Mouse (Mus musculus): Measurements from ENCODE around the gene Tas2r135. TPM values are rescaled to one million over a fixed set of nuclear protein-coding genes. Genes with fewer than 3 reads are reported as not detected.

Tas2r135 gene
- total RNA-seq (2014; fragmentation: Nextera tagmentation) (not detected in 2 replicates), total RNA-seq (2017) (not detected in 2 replicates)

DNA sequence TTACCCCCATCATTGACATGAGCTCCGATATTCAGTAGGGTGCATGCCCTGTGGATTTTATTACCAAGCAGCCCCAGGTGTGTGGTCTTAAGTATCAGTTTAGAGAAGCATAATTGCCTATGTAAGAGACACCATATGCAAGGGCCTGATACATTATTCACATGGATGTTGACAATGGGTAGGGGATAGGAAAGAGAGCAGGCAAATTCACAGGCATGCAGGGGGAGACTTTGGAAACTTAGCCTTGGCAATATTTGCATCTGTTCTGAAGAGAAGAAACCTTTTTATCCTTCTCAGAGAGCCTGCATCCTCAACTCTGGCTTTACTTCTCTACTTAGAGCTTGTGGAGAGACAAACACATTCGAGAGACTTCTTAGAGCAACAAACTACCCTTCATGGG lies at the start of gene Tas2r135:
TSS of gene Tas2r135 (plus strand) at position 301 of the 400 bp plus-strand sequence.
- ATAC-seq (replicated peaks; ENCODE audit: poor library complexity, severe bottlenecking) = no peak

DNA sequence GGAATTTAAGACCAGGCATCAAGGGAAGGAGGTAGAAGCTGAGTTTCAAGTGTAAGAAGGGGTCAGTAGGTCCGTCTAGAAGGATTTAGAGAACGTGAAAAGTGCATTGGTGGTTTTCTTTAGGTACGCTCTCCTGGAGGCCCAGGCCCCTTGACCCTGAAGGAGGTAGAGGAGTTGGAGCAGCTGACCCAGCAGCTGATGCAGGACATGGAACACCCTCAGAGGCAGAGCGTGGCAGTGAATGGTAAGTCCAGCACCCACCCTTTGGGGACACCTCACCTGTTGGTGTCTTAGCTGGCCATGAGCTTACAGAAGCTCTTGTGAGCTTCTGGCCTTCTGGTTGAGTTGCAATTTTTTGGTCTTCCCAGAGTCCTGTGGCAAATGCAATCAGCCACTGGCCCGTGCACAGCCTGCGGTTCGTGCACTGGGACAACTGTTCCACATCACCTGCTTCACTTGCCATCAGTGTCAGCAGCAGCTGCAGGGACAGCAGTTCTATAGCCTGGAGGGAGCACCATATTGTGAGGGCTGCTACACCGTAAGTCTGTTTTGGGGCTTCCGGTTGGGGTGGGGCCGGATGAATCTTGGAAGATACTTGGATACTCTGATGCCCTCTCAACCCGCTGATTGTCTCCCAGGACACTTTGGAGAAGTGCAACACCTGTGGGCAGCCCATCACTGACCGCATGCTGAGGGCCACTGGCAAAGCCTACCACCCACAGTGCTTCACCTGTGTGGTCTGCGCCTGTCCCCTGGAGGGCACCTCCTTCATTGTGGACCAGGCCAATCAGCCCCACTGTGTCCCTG lies 49.2 kb upstream of the Tas2r135 start:
- ATAC-seq (replicated peaks; ENCODE audit: poor library complexity, severe bottlenecking) = no peak

DNA sequence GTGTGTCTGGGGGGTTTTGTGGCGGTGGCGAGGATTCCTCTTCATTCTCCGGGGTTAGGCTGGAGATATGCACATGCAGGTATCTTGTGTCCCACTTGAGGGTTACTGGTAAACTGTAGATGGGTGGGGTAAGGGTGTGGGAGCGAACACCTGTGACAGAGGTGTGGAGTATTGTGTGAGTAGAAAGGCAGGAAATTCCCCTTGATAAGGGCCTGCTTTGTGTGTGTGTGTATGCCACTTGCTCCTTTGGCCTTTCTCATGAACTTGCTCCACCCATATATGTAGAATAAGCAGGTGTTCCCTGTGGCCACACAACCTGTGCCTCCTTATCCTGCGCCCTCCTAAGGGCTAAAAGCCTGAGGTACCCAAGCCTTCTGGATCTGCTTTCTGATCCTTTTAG lies 48.3 kb upstream of the Tas2r135 start:
- ATAC-seq (replicated peaks; ENCODE audit: poor library complexity, severe bottlenecking) = no peak

DNA sequence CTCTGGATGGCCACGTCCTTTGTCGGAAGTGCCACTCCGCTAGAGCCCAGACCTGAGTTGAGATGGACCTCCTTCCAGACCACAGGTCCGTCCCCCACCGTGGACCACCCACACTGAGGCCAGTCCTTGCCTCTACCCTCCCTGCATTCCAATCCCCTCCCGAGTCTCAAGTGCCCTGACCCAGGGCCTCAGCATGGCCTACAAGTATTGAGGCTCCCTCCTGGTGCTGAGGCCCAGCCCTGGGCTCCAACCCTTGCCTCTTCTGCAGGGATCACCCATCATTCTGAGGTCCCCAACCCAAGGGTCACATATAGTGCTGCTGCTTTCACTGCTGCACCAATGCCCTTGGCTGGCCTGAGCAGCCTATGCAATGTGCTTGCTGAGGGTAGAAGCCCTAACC lies 47.3 kb upstream of the Tas2r135 start:
- ATAC-seq (replicated peaks; ENCODE audit: poor library complexity, severe bottlenecking) = no peak

DNA sequence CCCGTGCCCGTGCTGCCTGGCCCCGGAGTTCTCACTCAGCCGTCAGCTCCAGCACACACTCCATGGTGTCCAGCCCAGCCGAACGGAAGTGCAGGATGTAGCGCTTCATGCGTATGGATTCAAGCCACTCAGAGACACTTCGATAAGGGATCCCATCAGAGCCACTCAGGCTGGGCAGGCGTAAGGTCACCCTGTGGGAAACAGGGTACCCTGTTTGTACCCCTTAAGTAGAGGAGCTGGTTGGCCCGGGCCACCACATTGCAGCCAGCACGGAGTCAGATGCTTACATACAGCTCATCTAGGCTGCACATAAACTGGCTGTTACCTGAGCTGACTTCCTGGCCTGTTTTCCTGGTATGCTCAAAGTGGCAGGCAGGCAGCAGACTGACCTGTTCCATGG lies 46.3 kb upstream of the Tas2r135 start:
- ATAC-seq (replicated peaks; ENCODE audit: poor library complexity, severe bottlenecking) = no peak

DNA sequence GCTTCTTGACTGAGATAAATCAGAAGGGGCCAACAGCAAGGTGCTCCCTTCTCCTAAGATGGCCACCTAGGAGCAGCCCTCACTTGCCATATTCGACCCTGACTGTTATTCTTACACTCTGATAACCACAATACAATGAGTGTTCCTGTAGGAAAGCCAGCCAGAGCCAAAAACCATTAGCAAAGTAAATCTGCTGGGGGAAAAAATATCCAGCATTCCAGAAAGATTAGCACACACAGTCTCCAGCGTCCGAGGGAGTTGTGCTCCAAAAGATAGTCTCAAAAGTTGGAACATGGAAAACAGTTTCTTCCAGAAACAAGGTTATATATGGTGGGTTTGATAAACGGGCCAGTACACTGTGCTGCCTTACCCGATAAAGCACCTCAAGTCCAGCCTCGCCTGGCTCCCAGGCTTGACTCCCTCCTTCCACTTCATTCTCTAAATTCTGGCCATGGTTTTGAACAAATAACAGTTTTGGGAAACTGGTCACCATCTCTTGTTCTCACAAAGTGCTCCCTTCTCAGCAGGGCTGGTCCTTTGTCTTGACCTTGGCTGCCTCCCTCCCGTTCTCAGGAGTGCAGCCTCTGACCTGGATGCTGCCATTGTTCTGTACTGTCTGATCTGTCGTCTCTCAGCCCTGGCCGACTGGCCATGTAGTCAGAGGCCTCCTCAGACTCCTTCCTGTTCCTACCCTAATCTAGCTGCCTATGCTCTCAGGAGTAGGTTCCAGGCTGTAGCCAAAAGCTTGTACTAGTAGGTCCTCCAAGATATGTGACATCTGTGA lies 45.7 kb upstream of the Tas2r135 start:
- no peak for ATAC-seq (replicated peaks; ENCODE audit: poor library complexity, severe bottlenecking)

DNA sequence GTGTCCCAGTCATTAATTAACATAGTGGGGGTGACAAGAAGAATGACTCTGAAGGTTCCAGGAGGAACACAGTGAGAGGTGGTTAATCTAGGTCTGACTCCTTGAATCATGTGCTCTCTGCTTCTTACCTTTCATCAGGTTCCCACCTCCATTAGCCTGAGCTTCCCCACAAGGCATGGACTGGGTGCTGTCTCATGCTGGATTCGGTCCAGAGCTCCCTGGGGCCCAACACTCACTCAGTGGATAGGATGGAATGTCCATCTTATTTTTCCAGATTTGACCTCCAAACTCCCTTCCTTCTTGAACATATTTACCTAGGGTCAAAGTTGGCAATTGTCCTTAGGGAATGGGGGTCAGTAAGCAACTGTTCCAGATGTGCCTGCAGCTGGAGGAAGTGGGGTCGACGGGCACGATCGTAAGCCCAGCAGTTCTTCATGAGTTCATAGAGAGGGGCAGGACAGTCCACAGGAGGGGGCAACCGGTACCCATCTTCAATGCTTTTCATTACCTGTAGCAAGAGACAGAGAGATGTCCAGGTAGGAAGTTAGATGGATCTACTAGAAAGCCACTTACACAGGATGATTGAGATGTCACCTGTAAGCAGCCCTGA lies 44.9 kb upstream of the Tas2r135 start:
- no peak for ATAC-seq (replicated peaks; ENCODE audit: poor library complexity, severe bottlenecking)

DNA sequence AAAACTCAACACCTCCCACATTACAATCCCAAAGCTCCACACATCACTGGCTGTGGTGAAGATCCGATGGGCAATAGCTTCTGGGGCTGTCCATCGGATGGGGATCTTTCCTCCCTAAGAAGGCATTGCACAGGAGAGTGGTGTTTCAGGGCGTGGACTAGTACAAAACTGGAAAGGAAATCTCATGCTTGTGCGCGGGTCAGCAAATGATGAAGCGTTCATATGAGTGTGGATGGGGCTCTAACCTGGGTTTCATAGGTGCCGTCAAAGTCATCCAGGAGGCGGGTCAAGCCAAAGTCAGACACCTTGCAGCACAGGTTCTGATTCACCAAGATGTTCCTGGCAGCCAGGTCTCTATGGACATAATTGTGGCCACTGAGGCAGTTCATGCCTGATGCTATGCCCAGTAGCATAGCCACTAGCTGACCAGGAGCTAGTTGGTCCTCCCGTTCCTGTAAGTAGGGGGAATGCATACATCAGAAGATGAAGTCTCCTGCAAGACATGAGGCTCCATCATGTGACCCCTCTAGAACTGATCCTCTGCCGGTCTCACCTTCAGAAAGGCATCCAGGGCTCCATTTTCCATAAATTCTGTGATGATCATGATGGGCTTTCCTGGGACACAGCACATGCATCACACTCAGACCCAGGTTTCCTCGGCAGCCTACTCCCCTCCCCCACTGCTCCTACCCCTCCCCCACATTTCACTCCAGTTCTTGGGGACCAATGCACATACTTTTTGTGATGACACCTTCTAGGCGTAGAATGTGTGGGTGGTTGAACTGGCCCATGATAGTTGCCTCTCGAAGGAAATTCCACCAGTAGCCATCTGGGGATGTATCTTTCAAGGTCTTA lies 44.0 kb upstream of the Tas2r135 start:
- no peak for ATAC-seq (replicated peaks; ENCODE audit: poor library complexity, severe bottlenecking)

DNA sequence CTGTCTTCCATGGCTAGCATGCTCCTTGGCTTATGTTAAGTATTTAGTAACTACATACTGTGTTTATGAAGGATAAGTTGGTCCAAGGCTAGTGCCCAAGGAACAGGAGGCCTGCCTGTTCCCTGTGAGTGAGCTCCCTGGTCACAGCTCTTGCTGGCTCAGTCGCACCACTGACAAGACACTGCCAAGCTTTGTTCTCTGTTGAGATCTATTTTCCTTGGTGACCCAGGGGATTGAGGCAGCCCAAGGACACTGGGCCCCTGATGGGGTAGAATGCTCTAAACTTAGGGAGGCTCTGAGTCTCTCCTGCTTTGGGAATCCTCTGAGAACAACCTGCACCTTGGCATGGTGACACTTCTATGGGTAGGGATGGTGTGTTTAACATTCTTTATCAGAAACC lies 43.2 kb upstream of the Tas2r135 start:
- no peak for ATAC-seq (replicated peaks; ENCODE audit: poor library complexity, severe bottlenecking)

DNA sequence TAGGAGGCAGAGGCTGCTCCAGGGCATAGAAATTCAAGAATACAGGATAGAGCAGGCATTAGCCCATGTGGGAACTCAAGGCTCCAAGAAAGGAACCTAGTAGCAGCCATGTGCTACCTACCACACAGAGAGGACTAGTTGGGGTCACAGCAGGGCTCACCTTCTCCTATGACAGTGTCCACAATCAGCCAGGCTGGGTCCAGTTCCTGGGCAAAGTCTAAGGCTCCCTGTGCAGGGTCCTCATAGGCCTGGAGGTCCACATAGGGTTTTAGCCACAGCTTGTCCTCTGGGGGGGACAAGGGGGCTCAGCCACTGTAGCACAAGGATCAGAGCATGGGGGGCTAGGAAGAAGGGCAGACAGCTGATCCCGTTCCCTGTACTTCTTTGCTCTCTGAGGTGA lies 42.7 kb upstream of the Tas2r135 start:
- no peak for ATAC-seq (replicated peaks; ENCODE audit: poor library complexity, severe bottlenecking)

DNA sequence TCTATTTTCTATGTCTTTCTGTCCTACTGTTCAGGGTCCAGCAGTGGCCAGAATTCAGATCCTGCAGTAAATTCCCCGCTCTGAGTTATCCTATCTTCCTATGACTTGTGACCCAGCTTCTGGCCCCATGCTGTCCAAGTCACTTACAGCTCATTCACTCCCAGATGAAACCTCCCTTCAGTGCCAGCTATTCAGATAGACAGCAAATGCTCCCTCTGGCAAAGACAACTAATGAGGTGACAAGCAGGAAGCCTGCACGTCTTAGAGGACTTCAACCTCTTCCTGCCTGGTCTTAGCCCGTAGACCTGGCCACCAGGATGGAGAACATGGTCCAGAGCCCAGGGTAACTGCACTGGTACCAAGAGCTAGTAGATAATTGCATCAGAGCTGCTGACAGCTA lies 42.3 kb upstream of the Tas2r135 start:
- no peak for ATAC-seq (replicated peaks; ENCODE audit: poor library complexity, severe bottlenecking)

DNA sequence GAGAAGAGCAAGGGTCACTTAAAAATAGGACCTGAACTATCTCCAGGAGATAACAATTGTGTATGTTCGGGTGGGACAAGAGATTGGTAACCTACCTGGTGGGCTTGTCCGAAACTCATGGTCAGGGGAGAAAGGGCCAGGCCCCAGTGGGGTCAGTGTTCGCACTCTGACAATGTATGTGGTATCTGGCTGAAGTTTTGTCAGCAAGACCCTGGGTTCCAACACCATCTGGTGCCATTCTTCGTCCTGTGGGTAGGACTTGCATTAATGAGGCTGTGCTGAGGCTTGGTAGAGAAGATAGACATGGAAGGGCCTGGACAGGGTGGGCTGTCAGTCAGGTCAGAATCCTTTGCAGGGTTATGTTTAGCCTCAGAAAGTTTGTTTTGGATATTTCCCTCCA lies 41.2 kb upstream of the Tas2r135 start:
- ATAC-seq (replicated peaks; ENCODE audit: poor library complexity, severe bottlenecking) = no peak

DNA sequence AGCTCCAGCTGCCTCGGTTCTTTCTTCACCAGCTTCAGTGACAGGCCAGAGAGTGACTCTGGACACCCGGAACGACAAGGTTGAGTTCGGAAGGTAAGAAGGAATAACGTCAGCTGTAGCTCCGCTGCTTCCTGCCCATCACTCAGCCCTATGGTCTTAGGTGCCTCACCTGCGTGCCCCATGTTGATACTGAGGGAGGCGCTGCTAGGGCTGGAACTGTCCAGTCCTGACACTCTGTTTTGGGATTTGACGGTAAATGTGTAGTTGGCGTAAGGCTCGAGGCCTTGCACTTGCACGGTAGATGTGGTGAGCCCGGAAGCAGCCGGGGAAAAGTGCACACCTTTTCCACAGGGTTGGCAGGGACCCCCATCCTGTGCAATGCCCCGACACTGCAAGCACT lies 40.6 kb upstream of the Tas2r135 start:
- no peak for ATAC-seq (replicated peaks; ENCODE audit: poor library complexity, severe bottlenecking)

DNA sequence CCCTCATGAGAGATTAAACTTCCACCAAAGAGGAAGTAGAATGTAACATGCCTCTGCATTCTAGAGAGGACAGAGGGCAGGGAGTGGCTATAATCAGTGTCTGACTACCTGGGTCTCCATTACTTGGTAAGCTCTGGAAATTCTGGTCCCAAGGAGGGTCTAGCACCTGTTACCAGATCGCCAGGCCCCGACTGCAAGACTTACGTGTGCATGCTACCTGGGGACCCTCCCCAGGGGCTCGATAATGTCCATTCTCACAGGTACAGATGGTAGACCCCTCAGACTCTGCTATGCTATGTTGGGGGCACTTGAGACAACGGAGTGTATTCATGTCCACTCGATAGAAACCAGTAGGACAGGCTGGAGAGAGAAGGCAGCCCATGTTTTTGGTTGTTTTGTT lies 40.0 kb upstream of the Tas2r135 start:
- ATAC-seq (replicated peaks; ENCODE audit: poor library complexity, severe bottlenecking) = no peak

DNA sequence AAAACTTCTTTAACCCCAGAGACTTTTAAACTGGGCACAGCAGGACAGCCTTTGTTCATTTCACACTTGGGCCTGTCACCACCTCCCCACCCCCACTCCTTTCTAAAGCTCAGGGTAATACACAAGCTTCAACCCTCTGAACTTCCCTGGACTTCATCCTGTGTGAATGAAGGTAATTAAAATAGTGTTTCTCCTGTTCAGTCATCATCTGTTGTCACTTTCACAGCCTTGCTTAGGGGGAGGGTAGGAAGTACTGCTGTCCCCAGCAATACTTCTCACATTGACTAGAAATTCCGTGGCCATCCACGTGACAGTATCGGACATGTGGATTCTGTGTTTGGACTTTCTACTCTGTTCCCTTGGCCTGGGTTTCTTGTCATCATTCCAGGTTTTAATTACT lies 35.4 kb upstream of the Tas2r135 start:
- no peak for ATAC-seq (replicated peaks; ENCODE audit: poor library complexity, severe bottlenecking)

DNA sequence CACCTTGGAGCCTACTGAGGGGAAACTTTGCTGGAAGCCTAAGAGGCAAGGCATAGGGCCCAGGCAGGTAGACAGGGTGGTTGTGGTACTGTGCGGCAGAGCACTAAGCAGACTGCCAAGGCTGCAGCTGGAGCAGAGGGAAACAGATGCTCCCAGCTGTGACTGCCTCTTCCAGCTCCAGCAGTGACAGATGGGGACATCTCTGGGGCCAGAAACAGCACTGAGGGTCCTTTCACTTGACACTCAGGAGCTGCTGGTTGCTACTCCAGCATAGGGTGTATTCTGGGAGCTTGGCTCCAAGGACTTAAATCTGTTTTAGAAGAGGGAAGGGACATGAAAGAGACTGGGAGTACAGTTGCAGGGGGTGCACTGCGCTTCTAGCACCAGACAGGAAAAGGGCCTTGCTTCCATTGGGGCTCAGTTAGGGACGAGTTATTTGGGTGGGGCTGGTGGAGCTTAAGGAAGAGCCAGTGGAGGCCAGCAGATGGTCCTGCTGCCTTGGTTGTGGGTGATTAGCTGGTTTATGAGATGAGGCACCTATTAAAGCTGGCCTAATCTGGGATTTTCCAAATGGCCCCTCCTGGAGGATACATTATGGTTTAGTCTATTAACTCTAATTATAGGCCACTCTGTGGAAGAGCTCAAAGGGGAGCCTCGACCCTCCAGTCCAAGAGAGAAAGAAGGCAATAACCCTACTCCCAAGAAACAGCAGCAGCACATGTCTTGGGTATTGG lies 34.4 kb upstream of the Tas2r135 start:
- no peak for ATAC-seq (replicated peaks; ENCODE audit: poor library complexity, severe bottlenecking)

DNA sequence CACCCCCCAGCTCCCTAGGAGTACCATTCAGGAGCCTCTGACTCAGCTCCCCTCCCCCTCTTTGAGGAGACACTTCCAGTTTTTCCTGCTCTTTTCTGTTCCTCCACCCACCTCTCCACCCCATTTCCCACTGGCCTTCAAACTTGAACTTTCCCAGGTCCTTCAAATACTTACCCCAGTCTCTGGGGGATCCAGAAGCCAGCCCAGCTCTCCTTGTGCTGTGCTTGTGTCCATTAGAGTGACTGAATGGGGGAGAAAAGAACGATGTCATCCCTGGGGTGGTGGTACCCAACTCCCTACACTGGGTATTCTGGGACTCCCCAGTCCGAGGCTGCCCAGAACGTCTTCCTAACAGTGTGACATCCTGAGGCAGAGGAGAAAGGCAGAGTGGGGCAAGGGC lies 33.2 kb upstream of the Tas2r135 start:
- ATAC-seq (replicated peaks; ENCODE audit: poor library complexity, severe bottlenecking) = 0 out of 2 replicates have a peak, but pooled peaks have one; percentile 1

DNA sequence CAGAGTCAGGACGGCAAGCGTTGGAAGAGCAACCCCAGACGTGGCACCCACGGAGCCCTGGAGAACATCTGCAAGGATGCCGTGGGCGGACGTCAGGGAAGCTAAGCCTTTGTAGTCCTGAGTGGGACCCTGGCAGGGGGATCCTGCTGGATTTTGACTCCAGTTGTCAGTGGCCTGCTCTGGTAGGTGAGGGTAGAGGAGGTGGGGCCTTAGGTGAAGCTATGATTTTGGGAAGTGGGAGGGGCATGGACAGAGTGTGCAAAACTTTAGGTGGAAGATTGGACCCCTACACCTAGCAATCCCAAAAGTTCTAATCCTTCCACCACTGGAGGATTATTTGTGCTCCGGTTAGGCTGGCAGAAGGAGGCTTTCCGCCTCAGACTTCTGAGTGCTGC lies 32.8 kb upstream of the Tas2r135 start:
- ATAC-seq (replicated peaks; ENCODE audit: poor library complexity, severe bottlenecking) = peak; percentile 4; the same call in 1 of the 2 replicates

DNA sequence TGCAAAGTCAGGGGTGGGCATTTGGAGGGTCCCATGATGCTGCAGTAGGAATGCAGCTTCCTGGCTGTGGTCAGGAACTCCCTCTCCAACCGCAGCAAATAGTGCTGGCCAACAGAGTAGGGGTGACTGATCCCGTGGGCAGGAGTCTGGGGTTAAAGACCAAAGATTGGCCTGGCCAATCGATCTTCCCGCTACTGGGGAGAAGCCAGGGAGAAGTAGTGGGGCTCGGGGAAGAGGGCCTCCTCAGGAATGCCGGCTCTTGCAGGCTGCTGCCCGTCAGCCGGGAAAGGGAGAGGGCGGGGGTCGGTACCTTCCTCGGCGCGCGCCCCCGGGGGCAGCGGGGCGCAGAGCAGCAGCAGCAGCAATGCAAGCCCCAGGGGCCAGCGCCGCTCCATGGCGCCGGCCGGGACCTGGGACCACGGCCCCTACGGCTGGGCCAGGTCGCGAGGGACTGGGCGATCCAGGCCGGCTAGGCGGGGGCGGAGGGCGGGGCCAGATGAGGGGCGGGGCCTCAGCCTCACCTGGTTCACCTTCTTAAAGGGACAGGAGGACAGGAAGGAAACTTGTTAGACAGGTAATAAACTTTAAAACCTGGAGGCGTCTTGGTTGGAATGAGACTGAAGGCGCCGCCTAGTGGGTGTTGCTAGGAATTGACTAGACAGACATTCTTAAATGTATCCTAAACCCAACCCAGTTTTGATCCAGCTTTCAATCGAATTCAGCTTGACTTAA lies 32.3 kb upstream of the Tas2r135 start, which contains the start of gene Epha1:
TSS of gene Epha1 (minus strand) at position 453 of the 732 bp plus-strand sequence.
- peak; percentile 67 for ATAC-seq (replicated peaks; ENCODE audit: poor library complexity, severe bottlenecking)

All from granulocyte monocyte progenitor cell, adult 5-6 weeks (primary cell).